Mouse (Mus musculus): ENCODE results near the gene Rnf169.
"Not testable (repeated sequence)": the region's sequence is repeated elsewhere in the genome, so short reads cannot be mapped to it uniquely, and the experiment has no call there.

The Rnf169 gene

DNA sequence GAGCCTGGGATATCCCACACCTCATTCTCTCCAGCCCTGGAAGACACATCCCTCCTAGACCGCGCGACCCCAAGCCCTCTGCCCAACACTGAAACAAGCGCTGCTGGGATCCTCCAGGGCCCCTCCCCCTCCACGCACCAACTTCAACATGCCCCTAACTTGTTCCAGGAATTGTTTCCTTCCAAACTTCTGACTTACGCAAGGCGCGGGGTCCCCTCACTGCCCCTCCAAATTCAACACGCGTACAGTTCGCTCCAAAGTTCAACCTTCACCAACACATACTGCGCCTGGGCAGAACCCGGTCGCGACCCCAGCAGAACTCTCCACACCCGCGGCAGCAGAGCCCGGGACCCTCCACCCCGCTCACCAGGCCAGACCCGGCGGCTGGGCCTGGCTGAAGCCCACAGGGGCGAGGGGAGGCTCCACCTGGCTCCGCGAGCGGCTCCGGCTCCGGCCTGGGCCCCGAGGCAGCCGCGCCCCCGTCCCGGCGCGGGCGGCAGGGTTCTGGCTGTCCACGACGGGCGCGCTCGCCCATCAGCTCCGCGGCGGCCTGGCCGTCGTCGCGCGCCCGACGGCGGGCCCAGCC lies 609 bp downstream of the Rnf169 start:
- peak; percentile 33 for DNase-seq (ENCODE audit: low read depth, low spot score)

DNA sequence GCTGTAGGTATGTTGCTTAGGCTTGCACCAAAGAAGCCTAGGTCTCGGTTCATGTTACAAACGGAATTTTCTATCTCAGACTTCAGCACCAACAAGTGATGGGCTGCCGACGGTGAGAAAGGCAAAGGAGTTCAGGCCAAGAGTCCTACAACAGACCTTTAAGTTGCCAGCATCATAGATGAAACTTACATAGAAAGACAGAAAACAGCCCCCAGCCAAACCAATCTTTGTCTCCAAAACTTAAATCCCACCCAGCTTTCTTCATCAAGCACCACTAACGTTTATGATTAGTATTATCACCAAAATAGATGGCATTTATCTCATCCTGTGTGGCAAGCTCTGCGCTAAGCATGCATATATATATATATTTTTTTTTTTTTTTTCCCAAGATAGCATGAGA lies 1.2 kb downstream of the Rnf169 start:
- DNase-seq (ENCODE audit: low read depth, low spot score), result no peak

DNA sequence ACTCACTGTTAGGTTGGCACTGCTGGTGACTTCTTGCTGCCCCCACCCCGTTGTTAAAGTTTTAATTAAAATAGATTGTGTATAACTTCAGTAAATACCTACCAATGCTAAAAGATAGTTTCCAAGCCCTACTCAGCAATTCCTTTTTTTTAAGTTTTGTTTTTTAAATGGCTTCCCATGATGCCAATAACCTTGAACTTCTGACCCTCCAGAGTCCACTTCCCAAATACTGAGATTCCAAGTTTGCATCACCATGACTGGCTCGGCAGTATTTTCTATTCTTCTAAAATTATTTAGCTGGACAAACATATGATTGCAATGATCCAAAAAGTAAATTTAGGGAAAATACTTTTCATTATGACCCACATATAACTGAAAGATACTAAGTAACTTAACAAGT lies 2.2 kb downstream of the Rnf169 start:
- DNase-seq (ENCODE audit: low read depth, low spot score), result no peak

DNA sequence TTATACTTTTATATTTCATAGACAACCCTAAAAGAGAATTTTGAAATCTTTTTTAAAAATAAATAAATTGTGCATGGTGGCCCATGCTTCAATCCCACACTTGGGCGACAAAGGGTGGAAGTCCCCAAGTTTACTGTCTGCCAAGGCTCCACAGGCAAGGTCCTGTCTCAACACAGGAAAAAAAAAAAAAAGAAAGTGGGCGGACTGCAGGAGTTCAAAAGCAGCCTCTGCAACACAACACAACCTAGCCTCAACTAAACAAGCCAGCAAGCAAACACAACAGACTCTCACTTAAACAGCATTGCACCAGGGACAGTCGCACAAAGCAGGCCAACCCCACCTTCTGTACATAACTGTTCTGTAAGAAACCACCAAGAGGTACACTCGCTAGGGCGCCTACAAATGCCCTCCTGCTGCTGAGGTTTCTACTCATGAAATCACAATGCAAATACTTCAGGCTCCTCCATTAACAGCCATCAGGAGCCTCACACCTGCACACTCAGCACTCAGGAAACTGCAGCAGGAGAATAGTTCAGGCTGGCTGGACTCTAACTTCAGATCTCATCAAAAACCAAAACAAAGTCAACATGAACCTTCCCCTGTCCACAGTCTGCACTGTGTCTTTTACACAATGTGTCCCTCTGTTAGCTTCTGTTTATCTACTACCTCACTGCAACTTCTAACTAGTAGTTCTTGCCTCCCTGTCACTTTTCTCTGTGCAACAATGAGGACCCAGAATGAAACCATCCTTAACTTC lies 4.3 kb downstream of the Rnf169 start:
- DNase-seq (ENCODE audit: low read depth, low spot score), result no peak

DNA sequence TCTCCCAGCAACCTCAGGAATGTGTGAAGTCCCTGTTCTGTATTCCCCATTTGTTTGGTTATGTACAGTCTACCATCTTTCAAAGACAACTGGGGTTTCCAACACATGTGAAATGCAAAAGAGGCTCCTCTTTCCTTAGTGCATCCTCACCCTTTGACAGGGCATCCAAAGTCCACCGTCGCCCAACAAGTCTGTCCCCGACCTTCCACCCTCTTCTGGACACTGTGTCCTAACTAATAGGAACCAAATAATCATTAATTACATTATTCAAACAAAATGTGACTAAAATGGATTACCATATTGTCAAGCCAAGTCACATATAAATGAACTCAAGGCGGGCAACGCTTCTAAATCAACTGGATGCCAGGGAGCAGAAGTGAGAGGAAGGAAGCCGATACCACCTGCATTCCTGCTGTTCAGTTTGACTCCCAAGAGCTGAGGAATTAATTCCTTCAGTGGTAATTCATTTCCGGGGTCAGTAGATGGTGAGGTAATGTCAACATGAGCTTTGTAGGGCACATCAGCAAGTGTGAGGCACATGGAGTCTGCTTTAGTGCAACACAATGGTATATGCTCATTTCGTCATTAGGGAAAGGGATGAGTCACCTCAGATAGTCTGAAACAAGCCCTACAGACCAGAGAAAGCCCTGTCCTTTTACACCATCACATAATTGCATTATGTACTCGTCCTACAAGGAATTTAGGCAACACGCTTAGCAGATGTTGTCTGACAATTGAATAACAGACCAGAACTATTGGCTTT lies 5.9 kb downstream of the Rnf169 start:
- no peak for DNase-seq (ENCODE audit: low read depth, low spot score)

DNA sequence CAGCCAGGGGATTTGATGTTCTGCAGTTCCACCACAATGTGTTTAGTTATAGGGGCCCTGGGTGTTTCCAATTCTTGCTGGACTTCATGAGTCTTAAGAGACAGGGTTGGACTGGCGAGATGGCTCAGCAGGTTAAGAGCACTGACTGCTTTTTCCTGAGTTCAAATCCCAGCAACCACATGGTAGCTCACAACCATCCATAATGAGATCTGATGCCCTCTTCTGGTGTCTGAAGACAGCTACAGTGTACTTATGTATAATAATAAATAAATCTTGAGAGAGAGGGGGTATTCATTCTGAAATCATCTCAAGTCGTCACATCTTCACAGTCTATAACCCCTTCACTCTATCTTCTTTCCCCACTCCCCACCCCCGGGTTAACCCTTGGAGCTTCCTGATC lies 7.3 kb downstream of the Rnf169 start:
- DNase-seq (ENCODE audit: low read depth, low spot score), result not testable (repeated sequence)

DNA sequence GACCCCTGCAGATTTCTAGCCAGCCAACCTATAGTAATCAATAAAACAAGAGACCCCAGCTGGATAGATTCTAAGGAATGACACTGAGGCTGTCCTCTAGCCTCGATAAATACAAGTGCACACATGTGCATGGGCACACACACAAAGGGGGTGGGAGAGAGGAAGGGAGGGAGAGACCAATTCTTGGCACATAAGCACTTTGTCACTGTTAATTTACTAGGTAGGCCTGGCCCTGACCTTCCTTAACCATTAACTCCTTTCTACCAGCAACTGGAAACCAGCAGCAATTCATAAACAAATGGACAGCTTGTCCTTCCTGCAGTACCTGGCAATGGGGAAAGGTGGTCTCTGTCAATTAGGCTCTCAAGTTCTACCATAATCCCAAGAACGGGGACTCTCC lies 8.3 kb downstream of the Rnf169 start:
- no peak for DNase-seq (ENCODE audit: low read depth, low spot score)

DNA sequence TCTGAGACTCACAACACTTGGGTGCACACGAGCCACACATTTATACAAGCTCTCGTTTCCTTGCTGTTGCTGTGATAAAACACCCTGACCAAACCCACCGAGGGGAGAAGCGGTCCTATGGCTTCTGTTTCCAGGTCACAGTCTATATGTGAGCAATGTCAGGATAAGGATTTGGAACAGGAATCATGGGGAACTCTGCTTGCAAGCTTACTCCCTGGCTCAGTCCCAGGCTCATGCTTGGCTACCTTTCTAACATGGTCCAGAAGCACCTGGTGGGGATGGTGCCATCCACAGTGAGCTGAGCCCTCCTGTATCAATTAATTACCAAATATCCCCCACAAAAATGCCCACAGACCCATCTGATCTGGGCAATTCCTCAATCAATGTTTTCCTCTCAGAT lies 11.1 kb downstream of the Rnf169 start:
- DNase-seq (ENCODE audit: low read depth, low spot score), result no peak

DNA sequence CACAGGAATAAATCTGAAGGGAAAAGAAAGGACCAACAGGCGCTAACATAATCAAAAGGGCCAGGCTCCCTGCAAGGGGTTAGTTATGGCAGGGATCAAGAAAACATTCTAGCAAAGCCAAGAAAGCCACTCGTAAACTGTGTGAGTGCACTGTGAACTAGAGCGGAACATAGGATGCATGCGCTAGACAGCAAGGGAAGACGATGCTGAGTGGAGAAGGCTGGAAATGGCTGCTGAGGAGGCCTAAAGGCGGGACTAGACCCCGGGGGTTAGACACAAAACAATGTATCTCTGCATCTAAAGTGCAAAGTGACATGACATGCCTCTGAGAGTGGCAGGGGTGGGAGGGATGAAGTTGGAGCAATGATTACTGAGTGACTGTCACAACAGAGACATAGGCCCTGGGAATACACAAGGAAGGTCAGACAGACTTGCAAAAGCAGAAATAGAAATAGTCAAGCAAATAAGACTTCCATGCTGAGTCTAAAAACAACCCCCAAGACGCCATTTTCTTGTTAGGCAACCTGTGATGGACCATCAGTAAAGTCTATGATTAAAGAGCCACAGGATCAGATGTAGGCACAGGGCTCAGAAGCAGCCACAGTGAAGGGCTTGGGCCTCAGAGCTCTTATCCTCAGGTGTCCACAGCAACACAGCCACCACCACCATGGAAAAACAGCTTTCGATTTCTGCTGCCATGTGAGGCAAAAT lies 14.1 kb downstream of the Rnf169 start:
- DNase-seq (ENCODE audit: low read depth, low spot score), result no peak

DNA sequence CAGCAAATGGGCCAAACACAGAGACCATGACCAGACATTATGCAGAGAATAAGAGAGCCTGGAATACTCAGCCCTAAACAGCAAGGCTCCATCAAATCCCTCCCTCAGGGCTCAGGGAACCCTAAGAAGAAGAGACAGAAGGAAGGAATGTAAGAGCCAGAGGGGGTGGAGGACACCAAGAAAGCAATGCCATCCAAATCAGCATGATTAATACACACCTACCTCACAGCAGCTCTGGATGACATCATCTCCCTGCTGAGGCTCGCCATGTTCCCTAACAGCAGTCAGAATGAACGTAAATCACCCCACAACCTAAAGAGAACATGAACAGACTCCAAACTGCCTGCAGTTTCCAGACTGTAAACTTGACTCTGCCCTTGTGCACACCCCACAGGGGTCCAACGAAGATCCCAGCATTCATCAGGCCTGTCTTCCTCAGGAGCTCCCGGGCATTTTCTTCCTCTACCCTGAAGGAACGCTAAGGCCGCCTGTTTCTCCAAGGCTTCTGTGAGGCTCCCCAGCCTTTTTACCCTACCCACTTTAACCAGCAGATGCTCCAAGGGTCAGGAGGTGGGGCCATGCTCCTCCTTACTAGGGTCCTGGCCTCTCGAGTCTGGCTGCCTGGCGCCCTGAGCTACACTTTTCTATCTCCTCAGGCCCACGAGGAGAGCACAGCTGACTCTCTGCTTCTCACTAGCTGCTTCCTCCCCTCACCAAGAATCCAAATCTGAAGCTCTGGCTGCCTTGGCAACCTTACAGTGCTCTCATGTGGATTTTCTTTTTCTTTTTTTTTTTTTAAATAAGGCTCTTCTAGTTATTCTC lies 15.0 kb downstream of the Rnf169 start:
- DNase-seq (ENCODE audit: low read depth, low spot score), result no peak

DNA sequence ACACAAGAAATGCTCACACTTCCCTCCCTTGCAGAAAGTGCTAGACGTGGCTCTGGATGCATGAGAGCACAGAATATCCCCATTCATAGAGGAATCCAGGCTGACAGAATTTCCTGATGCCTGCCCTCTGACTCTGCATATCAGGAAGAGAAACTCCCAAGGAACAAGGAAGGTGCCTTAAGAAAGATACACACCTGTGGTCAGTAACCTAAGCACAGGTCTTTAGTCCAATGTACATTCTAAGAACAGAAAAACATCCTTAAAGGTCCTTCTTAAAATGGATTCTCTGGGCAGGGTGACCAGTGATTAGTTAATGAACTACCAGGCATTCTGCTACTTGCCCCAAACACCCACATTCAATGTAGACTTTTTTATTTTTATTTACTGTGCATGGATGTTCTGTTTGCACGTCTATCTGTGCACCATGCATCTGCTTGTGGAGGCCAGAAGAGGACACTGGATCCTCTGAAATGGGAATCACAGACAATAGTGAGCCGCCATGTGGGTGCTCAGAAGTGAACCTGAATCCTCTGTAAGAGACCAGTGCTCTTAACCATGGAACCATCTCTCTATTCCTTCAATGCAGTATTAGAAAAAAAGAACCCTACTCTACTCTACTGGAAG lies 16.9 kb downstream of the Rnf169 start:
- no peak for DNase-seq (ENCODE audit: low read depth, low spot score)

DNA sequence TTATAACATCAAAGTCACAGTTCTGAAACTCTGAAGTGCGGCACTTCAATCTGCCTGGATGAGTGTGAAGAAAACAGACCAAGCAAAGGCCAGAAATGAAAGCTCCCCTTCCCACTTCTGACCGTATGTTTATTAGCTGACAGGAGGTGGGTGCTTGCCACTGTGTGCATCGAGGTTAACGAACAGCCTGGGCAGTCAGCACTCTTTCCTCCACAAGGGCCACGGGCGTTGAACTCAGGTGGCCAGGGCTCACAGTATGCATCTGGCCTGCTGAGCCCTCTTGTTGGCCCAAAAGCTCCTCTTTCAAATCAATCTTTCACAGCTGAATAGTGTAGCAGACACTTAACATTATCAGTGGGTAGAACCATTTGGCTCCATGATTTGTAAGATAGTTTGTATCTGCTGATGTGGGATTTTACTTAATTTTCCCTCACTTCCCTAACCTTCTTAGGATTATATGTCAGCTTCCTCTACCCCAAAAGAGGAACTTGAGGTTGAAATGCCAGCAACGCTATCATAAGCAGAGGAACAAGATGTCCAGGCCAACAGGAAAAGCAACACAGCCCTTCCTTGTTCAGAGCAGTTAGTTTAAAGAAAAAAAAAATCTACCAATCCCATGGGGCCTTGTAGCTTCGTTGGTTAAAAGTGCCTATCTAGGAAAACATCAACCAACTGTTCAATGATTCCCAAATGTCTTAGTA lies 17.6 kb downstream of the Rnf169 start:
- no peak for DNase-seq (ENCODE audit: low read depth, low spot score)

DNA sequence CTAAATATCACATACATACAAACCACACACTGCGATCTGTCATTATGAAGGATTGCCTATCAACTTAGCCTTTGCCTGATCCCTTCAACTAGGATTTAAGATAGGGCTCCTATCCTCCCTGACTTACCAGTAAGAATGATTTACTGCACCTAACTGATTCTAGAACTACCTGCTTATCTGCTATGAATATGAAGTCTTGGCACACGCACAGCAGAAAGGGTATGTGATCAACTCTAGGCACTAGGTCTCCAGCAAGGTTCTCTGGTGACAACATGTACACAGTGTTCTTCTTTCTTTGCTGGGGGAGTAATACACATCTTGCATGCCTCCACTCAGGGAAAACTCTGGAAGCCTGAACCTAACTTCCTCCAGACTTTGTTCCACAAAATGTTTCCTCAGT lies 18.7 kb downstream of the Rnf169 start:
- DNase-seq (ENCODE audit: low read depth, low spot score), result no peak

DNA sequence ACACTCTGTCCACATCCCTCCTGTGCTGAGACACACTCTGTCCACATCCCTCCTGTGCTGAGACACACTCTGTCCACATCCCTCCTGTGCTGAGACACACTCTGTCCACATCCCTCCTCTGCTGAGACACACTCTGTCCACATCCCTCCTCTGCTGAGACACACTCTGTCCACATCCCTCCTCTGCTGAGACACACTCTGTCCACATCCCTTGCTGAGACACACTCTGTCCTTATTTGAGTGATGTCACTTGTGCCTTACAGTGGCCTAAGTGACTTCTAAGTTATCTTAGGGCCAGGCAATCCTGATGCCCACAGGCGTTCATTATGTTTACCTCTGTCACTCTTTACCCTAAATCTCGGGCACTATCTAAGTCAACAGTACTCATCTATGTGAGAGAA lies 19.7 kb downstream of the Rnf169 start:
- DNase-seq (ENCODE audit: low read depth, low spot score), result not testable (repeated sequence)

DNA sequence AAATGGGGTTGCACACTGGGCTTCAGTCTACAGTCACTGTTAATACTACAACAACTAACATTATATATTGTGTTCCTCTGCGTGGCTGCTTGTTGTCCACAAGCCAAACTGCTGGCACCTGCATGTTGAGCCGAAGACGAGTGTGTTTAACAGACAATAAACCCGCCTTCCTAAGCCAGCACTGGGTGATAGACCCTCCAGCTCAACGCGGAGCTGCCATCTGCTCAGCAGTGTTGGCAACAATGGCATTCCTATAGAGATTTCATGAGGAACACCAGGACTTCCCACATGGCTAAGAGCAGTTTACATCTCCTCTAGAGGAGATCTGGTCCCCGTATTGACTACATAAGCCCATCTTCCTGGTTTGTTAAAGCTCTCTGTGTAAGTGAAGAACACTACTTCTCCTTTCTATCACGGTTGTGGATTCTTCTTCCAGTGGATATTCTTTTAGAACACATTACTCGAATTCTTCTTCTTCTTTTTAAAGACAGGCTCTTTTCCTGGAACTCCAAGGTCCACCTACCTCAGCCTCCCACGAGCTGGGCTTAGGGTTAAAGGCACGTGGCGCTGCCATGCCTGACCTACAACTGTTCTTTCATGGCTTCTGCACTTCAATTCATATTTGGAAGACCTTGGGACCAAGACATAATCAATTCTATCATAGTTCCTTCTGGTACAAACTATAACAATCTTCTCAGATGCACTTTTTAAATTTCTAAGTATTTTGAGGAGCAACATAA lies 22.9 kb downstream of the Rnf169 start:
- DNase-seq (ENCODE audit: low read depth, low spot score), result no peak

DNA sequence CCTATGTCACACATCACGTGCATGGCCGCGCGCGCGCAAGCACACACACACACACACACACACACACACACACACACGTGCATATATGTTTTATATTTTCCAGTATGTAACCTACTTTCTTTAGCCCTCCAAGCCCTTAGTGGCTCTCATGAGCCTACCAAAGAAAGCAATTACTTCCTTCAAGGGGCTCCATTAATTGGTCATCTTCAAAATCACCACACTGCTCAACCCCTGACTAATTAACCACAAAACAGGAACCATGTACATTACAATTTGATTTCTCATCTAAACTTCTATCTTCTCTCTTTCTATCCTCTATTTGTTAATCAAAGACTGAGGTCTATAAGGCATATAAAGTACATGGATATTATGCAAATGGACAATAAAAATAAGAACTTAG lies 24.2 kb downstream of the Rnf169 start:
- no peak for DNase-seq (ENCODE audit: low read depth, low spot score)

DNA sequence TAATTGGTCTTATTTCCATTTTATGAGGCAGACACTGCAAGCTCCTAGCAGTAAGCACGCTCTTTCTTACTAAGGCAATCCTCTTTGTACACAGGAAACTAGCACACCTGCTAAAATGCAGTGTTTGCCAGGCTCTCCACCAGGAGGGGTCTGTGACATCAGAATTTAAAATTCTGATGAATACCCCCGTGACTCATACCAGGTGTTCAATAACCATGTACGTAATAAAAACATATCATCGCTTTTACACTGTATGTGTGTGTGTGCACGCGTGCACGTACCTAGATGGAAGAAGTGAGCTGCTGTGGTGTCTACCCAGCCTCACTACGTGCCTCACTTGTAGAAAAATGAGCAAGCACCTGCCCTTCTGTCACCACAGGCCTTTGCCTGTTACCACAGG lies 26.0 kb downstream of the Rnf169 start:
- DNase-seq (ENCODE audit: low read depth, low spot score), result peak; percentile 54

DNA sequence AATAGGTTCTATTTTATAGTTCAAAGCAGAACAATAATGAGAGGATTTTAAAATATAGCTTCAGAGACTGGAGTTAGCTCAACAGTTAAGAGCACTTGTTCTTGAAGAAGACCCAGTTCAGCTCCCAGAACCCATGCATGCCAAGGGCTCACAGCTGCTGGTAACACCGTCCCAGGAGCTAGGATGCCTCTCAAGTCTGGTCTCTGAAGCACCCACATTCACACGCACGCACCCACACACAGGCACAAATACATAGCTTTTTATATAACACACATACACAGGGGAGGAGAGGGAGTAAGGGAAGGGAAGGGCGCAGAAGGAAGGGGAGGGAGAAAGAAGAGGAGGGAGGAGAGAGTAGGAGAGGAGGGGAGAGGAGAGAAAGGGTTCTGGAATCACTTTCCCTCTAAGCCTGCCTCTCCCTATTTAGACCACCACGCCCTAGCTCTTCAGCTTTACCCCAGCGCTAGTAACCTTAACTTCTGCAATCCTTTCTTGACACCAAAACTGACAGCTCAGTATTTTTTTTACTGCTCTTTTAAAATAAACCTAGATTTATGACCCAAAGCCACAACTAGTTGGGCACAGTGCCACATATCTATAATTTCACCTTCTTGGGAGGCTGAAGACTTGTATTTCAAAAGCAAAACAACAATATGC lies 26.7 kb downstream of the Rnf169 start:
- DNase-seq (ENCODE audit: low read depth, low spot score), result no peak

DNA sequence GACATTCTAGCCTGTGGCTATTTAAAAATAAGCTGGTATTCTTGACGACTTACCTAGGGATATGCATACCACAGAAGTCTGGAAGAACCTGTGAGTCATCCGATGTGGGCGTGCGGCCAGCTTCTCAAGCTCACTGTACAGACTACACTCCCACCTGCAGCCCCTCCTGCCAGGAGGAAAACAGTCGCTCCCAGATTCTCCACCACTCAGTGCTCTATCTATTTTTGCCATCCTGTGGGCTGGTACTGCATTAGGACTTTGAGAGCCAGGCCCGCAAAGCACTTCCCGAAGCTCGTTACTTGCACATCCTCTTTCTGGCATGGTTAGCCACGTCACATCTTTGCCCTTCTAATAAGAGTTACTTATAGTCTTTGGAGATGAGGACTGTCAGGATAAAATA lies 32.9 kb downstream of the Rnf169 start:
- no peak for DNase-seq (ENCODE audit: low read depth, low spot score)
